Mouse (Mus musculus): ENCODE measurements around the gene Cox5a.

GRCm38 (mm10) chr9:57522114-57522860 lies 1.2 kb downstream of the Cox5a start:
- TF ChIP-seq CTCF (IDR thresholded peaks at IDR 0.05; ENCODE audit: low read depth) = no peak
- no peak for TF ChIP-seq EP300 (IDR thresholded peaks at IDR 0.05; ENCODE audit: low read depth)
